Mouse (Mus musculus) ES-Bruce4 (cell line): ENCODE data around the gene Hydin. TPM values are rescaled to one million over a fixed set of nuclear protein-coding genes. Genes with fewer than 3 reads are reported as not detected.

Source experiments
- H3K27ac ChIP-seq: 2 replicates; pipeline ENCODE4 v1.5.1; 2012; ENCODE audit warnings: low read length, inconsistent platforms; ENCODE audit not compliant: insufficient read depth
- H3K27me3 ChIP-seq: 2 replicates; pipeline ENCODE4 v1.6.1; 2012; ENCODE audit warnings: mild to moderate bottlenecking, low read length, inconsistent platforms; ENCODE audit not compliant: control insufficient read depth, poor library complexity, insufficient read depth, severe bottlenecking
- H3K36me3 ChIP-seq: 2 replicates; pipeline ENCODE4 v1.6.1; 2012; ENCODE audit warnings: inconsistent platforms, mild to moderate bottlenecking, low read length, moderate library complexity; ENCODE audit not compliant: control insufficient read depth, poor library complexity, insufficient read depth, severe bottlenecking
- H3K4me1 ChIP-seq: one replicate; pipeline ENCODE4 v1.8.1; 2011; ENCODE audit warnings: low read length; ENCODE audit not compliant: control insufficient read depth, insufficient read depth
- H3K4me3 ChIP-seq: 2 replicates; pipeline ENCODE4 v1.5.1; 2011; ENCODE audit warnings: low read depth, mild to moderate bottlenecking, low read length
- H3K9ac ChIP-seq: 2 replicates; pipeline ENCODE4 v1.6.1; 2012; ENCODE audit warnings: low read depth, mild to moderate bottlenecking, inconsistent platforms; ENCODE audit not compliant: poor library complexity, severe bottlenecking
- H3K9me3 ChIP-seq: replicated peaks from 2 replicates; pipeline ENCODE4 v1.6.1; 2012; ENCODE audit warnings: mild to moderate bottlenecking, low read length, inconsistent platforms; ENCODE audit not compliant: control insufficient read depth, poor library complexity, insufficient read depth, severe bottlenecking
- CTCF ChIP-seq: IDR thresholded peaks from one replicate; pipeline ENCODE4 v1.8.1; 2011; ENCODE audit warnings: low read depth, low read length
- EP300 ChIP-seq: IDR thresholded peaks from 2 replicates; pipeline ENCODE4 v1.6.1; 2011; ENCODE audit warnings: low read depth, low read length; ENCODE audit not compliant: insufficient read depth
- POLR2A ChIP-seq: IDR thresholded peaks from one replicate; pipeline ENCODE4 v1.8.1; 2011; ENCODE audit warnings: low read length; ENCODE audit not compliant: insufficient read depth
- polyA plus RNA-seq: library from polyadenylated mRNA; stranded (reverse); fragments of >200 nt; gene quantifications from 2 replicates; pipeline ENCODE4 v1.2.4, GENCODE M21; 2011; ENCODE audit warnings: low read depth; ENCODE audit not compliant: missing spikeins, insufficient read depth, insufficient read length

Hydin gene
- polyA plus RNA-seq, 1 experiment: 0.19 TPM

DNA sequence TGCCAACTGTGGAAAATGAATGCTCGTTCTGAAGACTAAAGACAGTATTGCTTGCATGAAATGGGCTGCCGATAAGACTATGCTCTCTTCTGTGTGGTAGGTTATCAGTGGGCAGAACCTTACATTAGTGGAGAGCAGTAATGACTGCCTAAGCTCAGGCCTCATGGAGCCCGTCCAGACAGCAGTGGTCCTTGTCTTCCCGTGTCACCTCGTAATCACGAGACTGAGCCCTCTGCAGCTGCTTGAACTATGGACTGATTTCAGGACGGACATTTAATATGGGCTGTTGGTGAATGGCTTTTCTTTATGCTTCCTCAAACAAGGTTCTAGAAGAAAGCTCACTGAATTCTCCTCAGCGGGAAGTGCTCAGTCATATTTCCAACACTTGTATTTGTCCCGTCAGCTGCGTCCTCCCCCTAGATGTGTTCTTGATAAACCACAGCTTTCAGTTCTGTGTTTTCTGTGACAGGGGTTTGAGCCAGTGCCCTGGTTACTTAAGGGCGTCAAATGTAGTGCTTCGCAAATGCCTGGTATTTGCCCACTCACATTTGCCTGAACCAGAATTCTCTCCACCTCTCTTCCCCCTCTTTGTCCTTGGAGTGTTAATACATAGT is 73.4 kb downstream of the Hydin start:
- no peak for TF ChIP-seq EP300
- no peak for TF ChIP-seq POLR2A
- TF ChIP-seq CTCF: no peak
- no peaks in the 10 kb centered on the region for H3K4me1 ChIP-seq
- no peaks in the 10 kb centered on the region for H3K36me3 ChIP-seq
- H3K9ac ChIP-seq: no peak overlapping the region
- H3K27me3 ChIP-seq: no peaks in the 10 kb centered on the region
- H3K9me3 ChIP-seq: no peaks in the 10 kb centered on the region
- no peak overlapping the region for H3K4me3 ChIP-seq
- H3K27ac ChIP-seq: no peak overlapping the region

DNA sequence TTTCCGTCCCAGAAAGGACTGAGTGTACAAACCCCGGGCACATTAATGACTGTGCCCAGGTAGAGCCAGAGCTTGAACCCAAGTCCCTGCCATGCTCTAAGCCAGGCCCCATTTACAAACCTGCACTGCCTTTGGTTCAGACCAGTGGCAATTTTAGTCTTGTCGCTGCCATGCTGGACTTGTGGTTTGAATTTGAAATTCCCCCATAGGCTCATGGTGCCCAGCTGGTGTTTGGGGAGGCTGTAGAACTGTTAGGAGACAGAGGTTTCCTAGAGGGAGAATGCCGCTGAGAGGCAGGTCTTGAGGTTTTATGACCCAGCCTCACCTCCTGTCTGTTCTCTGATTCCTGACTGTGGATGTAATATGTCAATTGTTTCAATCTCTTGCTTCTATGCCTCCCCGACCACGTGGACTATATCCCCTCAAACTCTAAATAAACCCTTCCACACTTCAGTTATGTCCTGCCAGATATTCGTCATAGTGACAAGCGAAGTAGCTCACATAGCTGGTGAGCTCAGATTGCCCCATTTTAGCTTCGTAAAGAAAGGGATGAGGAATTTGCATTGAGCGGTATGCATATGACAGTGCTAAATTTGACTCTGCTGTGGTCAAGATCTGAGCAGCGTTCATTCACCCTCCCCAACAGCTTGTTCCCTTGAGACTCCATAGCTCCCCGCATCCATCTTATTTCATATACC is 79.1 kb downstream of the Hydin start:
- no peak overlapping the region for H3K4me3 ChIP-seq
- no peak overlapping the region for H3K27ac ChIP-seq
- no peaks in the 10 kb centered on the region for H3K9me3 ChIP-seq
- H3K36me3 ChIP-seq: no peaks in the 10 kb centered on the region
- H3K27me3 ChIP-seq: peaks cover 1% of the 10 kb centered on the region; the same call in 1 of the 2 replicates
- no peaks in the 10 kb centered on the region for H3K4me1 ChIP-seq
- TF ChIP-seq EP300 (no peak), POLR2A (no peak), CTCF (no peak)
- H3K9ac ChIP-seq: no peak overlapping the region

DNA sequence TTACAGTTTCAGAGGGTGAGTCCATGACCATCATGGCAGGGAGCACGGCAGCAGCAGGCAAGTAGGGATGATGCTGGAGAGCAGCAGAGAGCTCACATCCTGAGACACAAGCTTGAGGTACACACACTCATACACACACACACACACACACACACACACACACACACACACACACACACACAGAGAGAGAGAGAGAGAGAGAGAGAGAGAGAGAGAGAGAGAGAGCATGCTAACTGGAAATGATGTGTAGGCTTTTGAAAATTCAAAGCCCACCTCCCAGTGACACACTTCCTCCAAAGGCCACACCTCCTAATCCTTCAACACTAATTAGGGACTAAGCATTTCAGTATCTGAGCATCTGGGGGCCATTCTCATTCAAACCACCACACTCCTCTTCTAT is 80.1 kb downstream of the Hydin start:
- no peak overlapping the region for H3K27ac ChIP-seq
- H3K36me3 ChIP-seq: no peaks in the 10 kb centered on the region
- H3K4me3 ChIP-seq: no peak overlapping the region

DNA sequence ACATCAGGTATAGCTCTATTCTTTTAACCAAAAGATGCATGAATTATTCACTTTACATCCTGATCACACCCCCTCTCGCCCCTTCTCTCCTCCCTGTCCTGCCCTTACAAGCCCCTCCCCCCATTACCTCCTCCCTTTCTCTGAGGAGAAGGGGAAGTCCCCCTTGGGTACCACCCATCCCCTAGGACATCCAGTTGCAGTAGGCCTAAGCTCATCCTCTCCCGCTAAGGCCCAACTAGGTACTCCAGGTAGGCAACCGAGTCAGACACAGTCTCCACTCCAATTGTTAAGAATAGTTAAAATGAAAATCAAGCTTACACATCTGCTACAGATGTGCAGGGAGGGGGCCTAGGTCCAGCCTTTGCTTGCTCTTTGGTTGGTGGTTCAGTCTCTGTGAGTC is 83.9 kb downstream of the Hydin start:
- Histone ChIP-seq H3K4me3 (no peak overlapping the region), H3K27ac (no peak overlapping the region), H3K4me1 (no peaks in the 10 kb centered on the region), H3K36me3 (no peaks in the 10 kb centered on the region), H3K9me3 (no peaks in the 10 kb centered on the region), H3K9ac (no peak overlapping the region), H3K27me3 (peaks cover 1% of the 10 kb centered on the region; the same call in 1 of the 2 replicates)
- TF ChIP-seq CTCF (no peak), POLR2A (no peak), EP300 (no peak)

More for the DNA sequence above, 80.1 kb downstream of the Hydin start:
- Histone ChIP-seq H3K9me3 (no peaks in the 10 kb centered on the region), H3K4me1 (no peaks in the 10 kb centered on the region), H3K27me3 (peaks cover 1% of the 10 kb centered on the region; the same call in 1 of the 2 replicates), H3K9ac (no peak overlapping the region)
- TF ChIP-seq POLR2A: no peak
- no peak for TF ChIP-seq CTCF
- no peak for TF ChIP-seq EP300

DNA sequence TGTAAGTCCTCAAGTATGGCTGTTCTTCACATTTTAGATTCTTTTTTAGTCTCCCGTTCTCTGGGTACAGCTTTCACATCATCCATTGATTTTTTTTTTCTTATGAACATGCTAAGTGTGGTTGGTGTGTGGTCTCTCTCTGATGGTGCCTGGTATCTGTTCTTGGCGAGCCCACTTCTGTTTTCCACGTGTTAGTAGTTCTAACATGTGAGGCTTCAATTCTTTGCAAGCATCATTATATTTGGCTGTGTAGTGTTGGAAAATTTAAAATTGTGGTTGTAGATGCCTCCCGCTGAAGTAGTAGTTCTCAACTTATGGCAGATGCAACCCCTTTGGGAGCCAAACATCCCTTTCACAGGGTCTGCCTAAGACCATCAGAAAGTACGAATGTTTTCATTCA is 85.1 kb downstream of the Hydin start:
- Histone ChIP-seq H3K36me3 (no peaks in the 10 kb centered on the region), H3K4me1 (no peaks in the 10 kb centered on the region), H3K4me3 (no peak overlapping the region), H3K27me3 (0 out of 2 replicates have a peak, but pooled peaks cover 1% of the 10 kb centered on the region), H3K27ac (no peak overlapping the region), H3K9me3 (no peaks in the 10 kb centered on the region), H3K9ac (no peak overlapping the region)
- TF ChIP-seq EP300 (no peak), CTCF (no peak), POLR2A (no peak)

DNA sequence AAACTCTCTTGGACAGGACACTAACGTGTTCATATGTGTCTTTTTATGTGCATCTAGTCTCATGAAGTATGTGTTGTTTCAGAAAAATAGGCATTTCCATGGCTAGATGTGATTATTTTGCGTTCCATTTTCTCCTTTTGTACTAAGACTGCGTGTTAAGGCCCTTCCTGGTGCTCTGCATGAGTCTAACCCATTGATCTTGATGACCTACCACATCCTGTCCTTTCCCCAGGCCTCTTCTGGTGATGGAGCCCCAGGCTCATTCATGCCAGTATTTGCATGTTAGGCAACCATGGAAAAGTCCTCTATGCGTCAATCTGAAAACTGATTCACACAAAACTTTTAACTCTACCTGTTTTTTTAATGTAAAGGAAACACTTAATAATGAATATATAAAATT is 96.2 kb downstream of the Hydin start:
- Histone ChIP-seq H3K36me3 (no peaks in the 10 kb centered on the region), H3K27me3 (no peaks in the 10 kb centered on the region), H3K4me3 (no peak overlapping the region), H3K27ac (no peak overlapping the region), H3K4me1 (no peaks in the 10 kb centered on the region), H3K9ac (no peak overlapping the region), H3K9me3 (no peaks in the 10 kb centered on the region)
- no peak for TF ChIP-seq POLR2A
- TF ChIP-seq EP300: no peak
- TF ChIP-seq CTCF: no peak
